Mouse (Mus musculus): Measurements from ENCODE around the gene Igf2bp1. TPM values are rescaled to one million over a fixed set of nuclear protein-coding genes. Genes with fewer than 3 reads are reported as not detected.
A peak's percentile ranks its signal among the peaks of the same experiment; 100 is the strongest.

The Igf2bp1 gene
- total RNA-seq, 2 experiments from 2014 or later = 0.17 to 0.31 TPM

- intact Hi-C loops (cut with DNase I) = no loop called here
- DNase-seq (ENCODE audit: low spot score in 2 of 2) = peak; percentile 21 to 29
These were observed 91.2 kb downstream of the Igf2bp1 start, which contains the start of gene B4galnt2 for GRCm38 (mm10) chr11:95914571-95914991. TSS of gene B4galnt2 (minus strand) at chr11:95914891.

GRCm38 (mm10) chr11:95913959-95914566 is 91.7 kb downstream of the Igf2bp1 start:
- intact Hi-C loops (cut with DNase I) = no loop called here
- no peak for DNase-seq (ENCODE audit: low spot score in 2 of 2)

GRCm38 (mm10) chr11:95911579-95911978 is 94.2 kb downstream of the Igf2bp1 start:
- no peak for DNase-seq (ENCODE audit: low spot score in 2 of 2)
- intact Hi-C loops (cut with DNase I) = no loop called here

DNA sequence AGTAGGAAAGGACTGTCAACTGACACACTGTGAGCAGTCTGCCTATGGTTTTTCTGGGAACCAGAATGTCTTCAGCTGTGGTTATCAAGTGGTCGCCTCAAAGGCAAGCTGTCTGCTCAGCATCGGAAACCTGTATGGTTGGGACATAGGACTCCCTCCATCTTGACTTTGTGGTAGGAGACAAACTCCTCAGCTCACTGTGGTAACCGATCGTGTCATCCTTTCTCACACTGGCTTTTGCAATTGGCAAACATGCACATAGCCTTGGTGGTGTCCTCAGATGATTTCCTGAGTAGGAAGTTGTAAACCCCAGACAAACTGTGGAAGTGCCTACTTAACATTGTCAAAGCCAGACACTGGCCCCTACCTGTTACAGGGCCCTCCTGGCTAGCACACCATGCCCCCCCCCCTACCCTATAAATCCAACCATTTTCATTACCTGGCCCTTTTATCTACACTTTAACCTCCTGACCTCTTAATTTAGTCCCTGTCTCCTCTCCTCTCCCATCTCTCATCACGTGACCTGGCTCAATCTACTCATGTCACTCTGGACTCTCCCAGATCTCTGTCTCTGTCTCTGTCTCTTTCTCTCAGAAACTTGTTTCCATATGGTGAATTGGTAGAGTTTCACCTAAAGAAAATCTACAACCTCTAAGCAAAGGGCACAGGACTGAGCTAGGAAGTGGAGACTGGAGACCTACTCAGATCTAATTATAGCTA is 97.8 kb downstream of the Igf2bp1 start:
- DNase-seq (ENCODE audit: low spot score in 2 of 2) = no peak
- intact Hi-C loops (cut with DNase I) = no loop called here

Small RNAs within 50 kb of the gene (microRNA-seq; reads per million reads assigned to microRNA genes)
- 0 reads per million in 2 experiments for gene Mir3063

Other genes starting within 250 kb of the Igf2bp1 start
- 10 to 100 TPM; 34.7 to 35.2 TPM for gene Phospho1, start 181.4 kb downstream of the Igf2bp1 start, total RNA-seq (2021)
- gene Gngt2, start 168.7 kb downstream of the Igf2bp1 start, total RNA-seq (2021) = 1 to 10 TPM; 2.5 to 3.2 TPM
- gene Abi3, start 163.5 kb downstream of the Igf2bp1 start, total RNA-seq (2021) = 1 to 10 TPM; 4.8 to 6.3 TPM
- not detected for gene B4galnt2, start 91.0 kb downstream of the Igf2bp1 start, total RNA-seq (2021)
- not detected for gene Gip, start 18.6 kb upstream of the Igf2bp1 start, total RNA-seq (2021)
- 10 to 100 TPM; 87.6 to 90.0 TPM for gene Snf8, start 28.9 kb upstream of the Igf2bp1 start, total RNA-seq (2021)
- gene Ube2z, start 59.4 kb upstream of the Igf2bp1 start, total RNA-seq (2021) = 10 to 100 TPM; 54.0 to 56.1 TPM
- 100 to 1,000 TPM; 590 to 620 TPM for gene Atp5g1, start 69.7 kb upstream of the Igf2bp1 start, total RNA-seq (2021)
- not detected for gene Calcoco2, start 106.0 kb upstream of the Igf2bp1 start, total RNA-seq (2021)
- gene Ttll6, start 127.8 kb upstream of the Igf2bp1 start, total RNA-seq (2021) = under 1 TPM; 0.18 to 0.27 TPM
- not detected for gene Hoxb13, start 188.4 kb upstream of the Igf2bp1 start, total RNA-seq (2021)

Data from left cerebral cortex, postnatal 14 days (tissue).